Mouse (Mus musculus) olfactory bulb, adult 2 months (tissue): Measurements from ENCODE around the gene Usb1.

Experiments
- CTCF ChIP-seq: fragments of 200-500 bp; IDR thresholded peaks from 2 replicates; pipeline ENCODE4 v1.5.1; 2012; ENCODE audit warnings: low read depth, mild to moderate bottlenecking, low read length, moderate library complexity; ENCODE audit not compliant: insufficient read depth
- POLR2A ChIP-seq: fragments of 200-500 bp; IDR thresholded peaks from 2 replicates; pipeline ENCODE4 v1.6.1; 2012; ENCODE audit warnings: mild to moderate bottlenecking, low read depth, low read length, moderate library complexity; ENCODE audit not compliant: insufficient read depth

GRCm38 (mm10) chr8:95351461-95351860 is 19.4 kb downstream of the Usb1 start:
- no peak for TF ChIP-seq CTCF
- no peak for TF ChIP-seq POLR2A
